Mouse (Mus musculus) C2C12 (cell line): ENCODE data around the gene Sh3bgrl.

Source experiments
- CEBPB ChIP-seq: IDR thresholded peaks from one replicate; pipeline ENCODE4 v1.6.1; 2011; ENCODE audit warnings: low read depth, mild to moderate bottlenecking, control low read depth, moderate library complexity
- CTCF ChIP-seq: IDR thresholded peaks from one replicate; pipeline ENCODE4 v1.5.1; 2011; ENCODE audit not compliant: control insufficient read depth, insufficient read depth, insufficient read length
- MAX ChIP-seq: IDR thresholded peaks from one replicate; pipeline ENCODE4 v1.6.1; 2011; ENCODE audit warnings: mild to moderate bottlenecking, control low read depth
- USF1 ChIP-seq: IDR thresholded peaks from one replicate; pipeline ENCODE4 v1.6.1; 2011; ENCODE audit warnings: low read depth, mild to moderate bottlenecking, control low read depth, moderate library complexity

DNA sequence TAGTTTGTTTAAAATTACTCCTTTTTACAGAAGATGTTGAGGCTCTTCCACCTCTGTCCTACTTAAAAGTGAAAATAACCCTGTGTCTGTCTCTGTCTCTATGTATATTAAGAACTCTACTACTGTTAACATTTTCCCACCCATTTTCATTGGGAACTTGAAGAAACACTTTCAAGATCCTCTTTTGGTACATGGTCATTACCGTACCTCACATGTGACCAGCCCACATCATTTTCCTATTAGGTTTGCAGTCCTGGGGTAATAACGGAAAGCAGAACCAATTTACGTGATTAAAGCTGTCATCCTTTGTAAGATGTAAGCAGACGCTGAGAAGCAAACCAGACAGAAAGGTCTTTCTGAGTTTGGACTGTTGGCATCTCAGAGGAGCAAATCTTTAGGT is 101.3 kb downstream of the Sh3bgrl start, which contains the start of gene Gm6377:
- TF ChIP-seq CTCF: no peak
- no peak for TF ChIP-seq MAX
- no peak for TF ChIP-seq CEBPB
- no peak for TF ChIP-seq USF1
